Mouse (Mus musculus) induced T-regulatory cell, adult 2 months (primary cell): ENCODE measurements around the gene Nebl.
"Not testable (repeated sequence)": the region's sequence is repeated elsewhere in the genome, so short reads cannot be mapped to it uniquely, and the experiment has no call there.

Source experiments
- DNase-seq: peaks from one replicate; pipeline ENCODE4 v3.0.0-alpha.2; 2012; ENCODE audit warnings: low read depth

The Nebl gene

GRCm38 (mm10) chr2:17405899-17406531 is 325.2 kb downstream of the Nebl start:
- no peak for DNase-seq

DNA sequence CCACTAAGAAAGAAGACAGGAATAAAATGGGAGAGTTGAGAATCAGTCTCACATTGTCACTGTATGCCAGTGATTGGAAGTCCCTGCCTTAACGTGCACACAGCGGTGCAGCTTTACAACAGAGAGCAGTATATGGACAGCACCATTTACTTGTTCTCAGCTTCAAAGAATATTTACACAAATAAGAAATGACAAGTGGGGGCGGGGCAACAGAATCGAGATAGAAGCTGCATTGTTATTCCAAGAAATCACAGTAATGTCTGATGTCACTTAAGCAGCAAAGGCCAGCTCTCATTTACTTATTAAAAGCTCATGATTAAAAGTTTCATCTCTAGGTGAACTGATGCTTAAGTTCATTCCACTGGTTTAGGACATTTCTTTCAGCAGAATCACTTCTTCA is 328.8 kb downstream of the Nebl start:
- no peak for DNase-seq

DNA sequence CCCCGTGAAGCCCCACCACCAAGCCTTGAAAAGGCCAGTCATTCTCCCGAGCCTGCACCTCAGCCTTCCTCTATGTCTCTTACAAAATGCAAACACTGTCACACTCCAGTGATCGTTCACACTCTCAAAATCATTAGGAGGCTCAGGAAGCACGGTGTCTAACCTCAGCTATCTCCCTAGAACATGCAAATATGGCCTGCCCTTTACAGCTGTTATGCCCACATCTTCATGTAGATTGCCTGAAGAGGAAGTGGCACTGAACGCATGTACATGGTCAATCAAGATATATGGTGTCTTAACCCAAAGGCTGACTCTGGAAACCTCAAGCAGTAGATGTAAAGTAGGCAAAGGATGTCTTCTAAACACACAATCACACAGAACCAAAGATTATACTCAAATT is 335.0 kb downstream of the Nebl start:
- no peak for DNase-seq

- DNase-seq = peak; percentile 10
Observed at GRCm38 (mm10) chr2:17391389-17391788, 339.9 kb downstream of the Nebl start.

GRCm38 (mm10) chr2:17390513-17391200 is 340.6 kb downstream of the Nebl start:
- peak; percentile 29 for DNase-seq

DNA sequence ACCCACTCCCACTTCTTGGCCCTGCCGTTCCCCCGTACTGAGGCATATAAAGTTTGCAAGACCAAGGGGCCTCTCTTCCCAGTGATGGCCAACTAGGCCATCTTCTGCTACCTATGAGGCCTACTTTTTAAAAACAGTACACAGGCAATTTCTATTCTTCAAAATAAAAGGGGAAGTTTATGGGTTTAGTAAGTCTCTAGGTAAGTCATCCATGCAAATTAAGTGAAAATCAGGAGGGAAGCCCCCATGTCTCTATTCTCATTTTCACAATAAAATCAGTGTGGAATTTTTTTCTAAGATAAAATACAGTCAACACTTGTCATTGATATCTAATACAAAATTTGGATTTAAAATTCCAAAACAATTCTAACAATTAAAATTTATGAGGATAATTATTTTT is 341.4 kb downstream of the Nebl start:
- DNase-seq = no peak

DNA sequence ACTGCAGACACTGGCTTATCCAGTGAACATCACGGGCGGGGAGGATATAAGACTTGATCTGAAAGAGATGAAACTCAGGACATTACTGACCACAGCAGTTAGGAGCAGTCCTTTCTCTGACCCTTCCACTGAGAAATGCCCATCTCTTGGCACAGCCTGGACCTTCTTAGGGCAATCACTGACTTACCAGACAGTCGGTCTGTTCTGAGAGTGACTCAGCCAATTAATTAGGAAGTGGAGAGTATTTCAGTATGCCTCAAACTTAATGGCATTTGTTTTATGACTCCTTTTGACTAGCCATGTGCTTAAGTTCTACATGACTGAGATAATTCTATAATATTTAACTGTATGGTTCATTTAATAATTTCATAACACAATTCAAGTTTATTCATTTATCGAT is 341.9 kb downstream of the Nebl start:
- DNase-seq = no peak

- no peak for DNase-seq
Observed at GRCm38 (mm10) chr2:17382227-17382626, 349.0 kb downstream of the Nebl start.

DNA sequence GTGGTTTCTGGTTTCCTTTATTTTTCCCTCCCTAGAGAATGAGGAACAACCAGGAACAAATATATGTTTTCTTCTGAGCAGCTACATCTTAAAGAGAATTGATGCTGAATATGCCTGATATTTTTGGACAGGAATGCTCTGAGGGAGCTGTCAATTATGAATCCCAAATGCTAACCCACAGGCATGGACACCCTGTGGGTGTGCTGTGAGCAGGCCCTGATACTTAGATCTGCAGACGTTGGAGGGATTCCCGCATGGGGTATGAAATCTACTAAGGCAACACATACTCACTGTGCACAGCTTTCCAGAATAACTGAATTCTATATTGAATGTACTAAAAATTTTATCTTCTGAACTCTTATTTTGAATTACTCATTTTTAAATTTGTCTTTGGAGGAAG is 355.3 kb downstream of the Nebl start:
- no peak for DNase-seq

- peak; percentile 10 for DNase-seq
Observed at GRCm38 (mm10) chr2:17365671-17366070, 365.6 kb downstream of the Nebl start.

- DNase-seq = peak; percentile 18
Observed at GRCm38 (mm10) chr2:17364971-17365548, 366.2 kb downstream of the Nebl start.

DNA sequence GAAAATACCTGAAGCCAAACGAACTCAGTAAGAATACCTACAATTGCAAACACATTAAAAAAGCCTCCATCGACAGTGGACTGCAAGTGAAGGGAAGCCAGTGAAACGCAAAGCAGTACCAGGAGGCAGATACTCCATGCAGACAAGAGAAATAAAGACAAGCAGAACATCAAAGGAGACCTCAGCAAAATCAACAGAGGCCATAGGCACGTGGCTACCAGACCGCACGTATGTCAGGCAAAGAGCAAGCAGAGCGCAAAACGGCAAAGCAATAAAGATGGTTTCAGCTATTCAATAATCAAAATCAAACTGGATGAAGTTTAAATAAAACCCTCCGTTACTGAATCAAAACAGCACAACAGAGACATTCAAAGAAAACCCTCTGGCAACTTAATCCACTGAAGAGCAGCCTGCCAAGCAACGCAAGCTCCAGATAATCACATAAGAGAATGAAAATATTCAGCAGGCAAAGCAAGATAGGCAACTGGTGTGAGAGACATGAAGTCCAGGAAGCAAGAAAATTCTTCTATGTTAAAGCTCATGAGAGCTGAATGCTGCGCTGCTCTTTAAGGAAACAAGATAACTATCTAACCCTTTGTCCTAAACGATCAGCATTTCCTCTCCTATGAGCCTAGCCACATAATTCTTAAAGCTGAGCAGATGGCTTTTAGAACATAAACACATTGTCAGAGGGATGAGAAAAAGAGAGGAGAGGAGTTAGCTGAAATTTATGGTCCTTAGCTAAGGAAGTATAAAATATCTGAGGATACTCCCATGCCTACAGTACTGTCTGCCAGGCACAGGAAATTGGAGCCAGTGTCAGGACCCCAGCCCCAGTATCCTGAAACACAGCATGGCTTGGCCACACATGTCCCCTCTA is 367.7 kb downstream of the Nebl start:
- peak; percentile 11 for DNase-seq

GRCm38 (mm10) chr2:17362181-17362580 is 369.1 kb downstream of the Nebl start:
- DNase-seq = no peak

GRCm38 (mm10) chr2:17344643-17345042 is 386.6 kb downstream of the Nebl start:
- no peak for DNase-seq

- DNase-seq = no peak
Observed at GRCm38 (mm10) chr2:17335451-17335850, 395.8 kb downstream of the Nebl start.

DNA sequence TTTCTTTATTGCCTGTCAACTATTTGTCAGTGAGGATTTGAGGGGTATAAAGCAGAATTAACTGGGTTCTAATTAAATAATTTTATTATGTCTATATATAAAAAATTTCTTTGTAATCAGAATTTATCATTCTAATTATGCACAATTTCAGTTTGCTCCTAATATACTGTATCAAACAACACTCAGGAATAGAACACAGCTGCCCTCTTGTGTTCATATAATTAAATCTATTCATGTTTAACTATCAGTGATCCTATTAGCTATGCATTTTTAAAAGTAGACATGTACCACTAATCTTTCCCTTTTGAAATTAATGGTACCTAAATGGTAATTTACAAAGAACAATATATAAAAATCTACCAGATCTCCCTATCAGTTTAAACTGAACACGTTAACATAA is 404.7 kb downstream of the Nebl start:
- no peak for DNase-seq

- DNase-seq = no peak
Observed at GRCm38 (mm10) chr2:17316850-17317249, 414.4 kb downstream of the Nebl start.

DNA sequence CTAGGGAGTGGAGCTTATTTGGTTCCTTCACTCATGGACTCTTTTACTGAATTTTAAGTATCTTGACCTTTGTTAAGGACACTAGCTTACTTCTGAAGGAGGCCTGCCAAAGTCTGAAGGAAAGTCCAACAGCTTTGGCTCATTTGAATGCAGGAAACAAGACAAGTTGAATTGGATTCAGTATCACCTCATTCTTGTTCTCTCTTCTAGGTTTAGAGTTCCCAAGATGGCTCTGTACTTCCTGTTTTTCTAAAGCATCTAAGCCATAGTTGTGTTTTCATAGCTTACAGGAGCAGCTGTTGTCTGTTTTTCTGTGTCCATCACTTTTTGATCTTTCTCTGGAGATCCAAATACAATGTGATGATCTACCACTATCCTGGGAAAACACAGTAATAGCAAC is 429.9 kb downstream of the Nebl start:
- DNase-seq = no peak

DNA sequence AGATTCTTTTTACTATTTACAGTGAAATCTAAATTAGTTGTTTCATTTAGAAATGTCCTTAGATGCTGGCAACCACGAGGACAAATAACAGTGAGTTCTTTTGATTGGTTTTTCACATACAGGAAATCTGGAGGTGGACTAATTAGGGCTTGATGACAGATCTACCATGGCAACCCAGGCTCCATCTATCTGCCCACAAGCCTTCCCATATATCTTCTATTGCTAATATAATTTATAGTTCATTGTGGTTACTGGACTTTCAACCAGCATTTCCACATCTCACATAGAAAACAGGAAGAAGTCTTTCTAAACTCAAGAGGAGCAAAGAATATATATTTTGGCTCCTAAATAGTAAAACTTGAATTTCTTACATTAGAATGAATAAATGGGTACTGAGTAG is 433.8 kb downstream of the Nebl start:
- no peak for DNase-seq

- DNase-seq = not testable (repeated sequence)
Observed at GRCm38 (mm10) chr2:17295257-17295656, 436.0 kb downstream of the Nebl start.
